ENCODE assay signal across 10 mouse cellular contexts in the genomic region with DNA sequence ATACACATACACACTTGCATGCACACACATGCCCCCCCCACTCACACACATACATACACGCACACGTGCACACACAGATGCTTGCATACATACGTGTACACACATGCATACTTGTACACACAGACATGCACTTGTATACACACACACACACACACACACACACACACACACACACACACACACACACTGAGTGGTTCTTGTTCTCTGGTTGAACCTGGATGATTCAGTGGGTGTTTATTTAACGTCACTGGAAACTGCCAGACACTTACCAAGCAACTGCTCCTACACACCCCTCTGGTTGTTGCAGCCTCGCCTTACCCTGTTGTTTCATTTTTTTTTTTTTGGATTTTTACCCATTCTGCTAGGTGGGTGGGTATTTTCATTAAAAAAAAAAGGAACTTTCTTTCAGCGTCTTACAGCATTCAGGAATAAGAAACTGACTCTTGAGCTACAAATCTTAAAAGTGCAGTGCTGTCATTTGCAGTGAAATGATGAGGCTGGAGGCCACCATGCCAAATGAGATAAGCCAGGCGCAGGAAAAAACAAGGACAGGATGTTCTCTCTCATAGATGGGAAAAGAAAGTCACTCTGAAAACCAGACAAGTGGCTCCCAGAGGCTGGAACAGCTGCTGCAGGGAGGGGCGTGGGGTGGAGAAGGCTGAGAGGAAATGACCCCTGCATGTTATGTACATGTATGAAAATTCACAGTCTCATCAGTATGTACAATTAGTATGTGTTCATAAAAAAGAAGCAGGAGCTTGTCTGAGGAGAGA. TPM values are rescaled to one million over a fixed set of nuclear protein-coding genes. Genes with fewer than 3 reads are reported as not detected.
DNase-seq lines count a peak whose midpoint lies in the region; ATAC-seq and TF ChIP-seq lines count a peak whose summit lies in the region.
"Had no signal": no experiment of that assay in that cellular context is flagged by ENCODE, and none has a peak within 500 bp of the region (broad histone marks: within the 10 kb centered on the region; RNA-seq: fewer than 3 reads in every experiment).

No protein-coding gene starts in this region.

- H3K27me3 ChIP-seq in intestine, embryonic 14.5 days (replicated peaks; ENCODE audit: control insufficient read depth, insufficient read depth, low read length), result no peaks in the 10 kb centered on the region
- H3K27me3 ChIP-seq in forebrain, embryonic 10.5 days (ENCODE audit: poor library complexity, severe bottlenecking), result no peaks in the 10 kb centered on the region
- no peaks in the 10 kb centered on the region for H3K27me3 ChIP-seq in midbrain, embryonic 16.5 days (ENCODE audit: control insufficient read depth, insufficient read depth, low read depth, low read length)
- no peaks in the 10 kb centered on the region for H3K27me3 ChIP-seq in hindbrain, embryonic 13.5 days
- H3K27me3 ChIP-seq: embryonic facial prominence, embryonic 13.5 days had no signal

- H3K9ac ChIP-seq in intestine, embryonic 14.5 days (ENCODE audit: low read length), result no peak overlapping the region
- H3K9ac ChIP-seq in midbrain, embryonic 16.5 days (ENCODE audit: low read depth, low read length), result no peak overlapping the region
- no peak overlapping the region for H3K9ac ChIP-seq in hindbrain, embryonic 13.5 days
- H3K9ac ChIP-seq: embryonic facial prominence, embryonic 13.5 days had no signal

- no peak for ATAC-seq in intestine, embryonic 14.5 days (replicated peaks; ENCODE audit: low FRiP score, low TSS enrichment, low read depth)
- no peak for ATAC-seq in midbrain, embryonic 16.5 days
- no peak for ATAC-seq in hindbrain, embryonic 13.5 days (ENCODE audit: low FRiP score)
- ATAC-seq: hindbrain, embryonic 16.5 days had no signal

- TF ChIP-seq POLR2A in lung, adult 2 months (IDR thresholded peaks at IDR 0.05; ENCODE audit: borderline replicate concordance, extremely low read depth, low read depth, low read length), result no peak

- no peak overlapping the region for H3K4me2 ChIP-seq in intestine, embryonic 14.5 days (ENCODE audit: low read length)
- H3K4me2 ChIP-seq in midbrain, embryonic 16.5 days (ENCODE audit: low read length), result no peak overlapping the region
- H3K4me2 ChIP-seq in hindbrain, embryonic 13.5 days, result no peak overlapping the region
- H3K4me2 ChIP-seq: embryonic facial prominence, embryonic 13.5 days had no signal

- H3K9me3 ChIP-seq in intestine, embryonic 14.5 days (ENCODE audit: control insufficient read depth, low read length), result no peaks in the 10 kb centered on the region
- H3K9me3 ChIP-seq in forebrain, embryonic 10.5 days, result no peaks in the 10 kb centered on the region
- no peaks in the 10 kb centered on the region for H3K9me3 ChIP-seq in midbrain, embryonic 16.5 days (replicated peaks; ENCODE audit: control insufficient read depth, low read length, poor library complexity, severe bottlenecking)
- no peaks in the 10 kb centered on the region for H3K9me3 ChIP-seq in hindbrain, embryonic 13.5 days
- H3K9me3 ChIP-seq: embryonic facial prominence, embryonic 13.5 days had no signal

- no peak for TF ChIP-seq CTCF in lung, adult 2 months (IDR thresholded peaks at IDR 0.05; ENCODE audit: insufficient read depth, low read length)

- H3K4me1 ChIP-seq in intestine, embryonic 14.5 days (replicated peaks; ENCODE audit: control insufficient read depth, insufficient read depth, low read length), result peaks cover 21% of the 10 kb centered on the region; the same call in 1 of the 2 replicates
- H3K4me1 ChIP-seq in lung, adult 2 months (ENCODE audit: control insufficient read depth, insufficient read depth, low read length), result peaks cover 21% of the 10 kb centered on the region
- no peaks in the 10 kb centered on the region for H3K4me1 ChIP-seq in forebrain, embryonic 10.5 days
- no peaks in the 10 kb centered on the region for H3K4me1 ChIP-seq in midbrain, embryonic 16.5 days (ENCODE audit: control insufficient read depth, insufficient read depth, low read length)
- H3K4me1 ChIP-seq in hindbrain, embryonic 13.5 days (replicated peaks), result no peaks in the 10 kb centered on the region
- H3K4me1 ChIP-seq: embryonic facial prominence, embryonic 13.5 days had no signal

- no peak overlapping the region for H3K4me3 ChIP-seq in intestine, embryonic 14.5 days (ENCODE audit: low read depth, low read length)
- no peak overlapping the region for H3K4me3 ChIP-seq in lung, adult 2 months (replicated peaks; ENCODE audit: extremely low read depth, low read depth, low read length)
- no peak overlapping the region for H3K4me3 ChIP-seq in forebrain, embryonic 10.5 days
- no peak overlapping the region for H3K4me3 ChIP-seq in midbrain, embryonic 16.5 days (ENCODE audit: low read depth, low read length)
- no peak overlapping the region for H3K4me3 ChIP-seq in hindbrain, embryonic 13.5 days
- H3K4me3 ChIP-seq: embryonic facial prominence, embryonic 13.5 days had no signal

- WGBS in intestine, embryonic 14.5 days, result 46% methylated on average over 8 of the region's 8 CpGs
- WGBS in lung, adult 2 months, result 43% methylated on average over 8 of the region's 8 CpGs
- WGBS in forebrain, embryonic 10.5 days, result 87% methylated on average over 8 of the region's 8 CpGs
- WGBS in midbrain, embryonic 16.5 days, result 90% methylated on average over 8 of the region's 8 CpGs
- WGBS in hindbrain, embryonic 13.5 days, result 84% methylated on average over 8 of the region's 8 CpGs

- peak; percentile 58 for DNase-seq in adrenal gland, adult 2 months
- DNase-seq in adrenal gland, adult 18-20 months (ENCODE audit: low spot score in 2 of 2), result no peak
- peak; percentile 11 to 33 for DNase-seq in gastrocnemius, adult 8-10 months (ENCODE audit: low spot score in 2 of 2)
- no peak for DNase-seq in intestine, embryonic 14.5 days (ENCODE audit: low spot score)
- peak; percentile 36 for DNase-seq in lung, adult 2 months
- DNase-seq in forebrain, embryonic 10.5 days (ENCODE audit: extremely low spot score, low spot score), result no peak

- H3K36me3 ChIP-seq in intestine, embryonic 14.5 days (ENCODE audit: control insufficient read depth, insufficient read depth, low read length), result no peaks in the 10 kb centered on the region
- H3K36me3 ChIP-seq in forebrain, embryonic 10.5 days (replicated peaks), result no peaks in the 10 kb centered on the region
- no peaks in the 10 kb centered on the region for H3K36me3 ChIP-seq in midbrain, embryonic 16.5 days (ENCODE audit: control insufficient read depth, insufficient read depth, low read length)
- no peaks in the 10 kb centered on the region for H3K36me3 ChIP-seq in hindbrain, embryonic 13.5 days
- H3K36me3 ChIP-seq: embryonic facial prominence, embryonic 13.5 days had no signal

- H3K27ac ChIP-seq in intestine, embryonic 14.5 days (ENCODE audit: low read depth), result peak overlapping the region; percentile 24
- H3K27ac ChIP-seq in forebrain, embryonic 10.5 days, result no peak overlapping the region
- H3K27ac ChIP-seq in midbrain, embryonic 16.5 days (ENCODE audit: low read length), result no peak overlapping the region
- H3K27ac ChIP-seq in hindbrain, embryonic 13.5 days, result no peak overlapping the region
- H3K27ac ChIP-seq: embryonic facial prominence, embryonic 13.5 days had no signal

RNA-seq across cellular contexts. Expression of gene Slc43a3, which starts 19.6 kb away (rescaled TPM):
- total RNA-seq in adrenal gland, adult 2 months (2021), result 10 to 100 TPM; 62.5 to 80.9 TPM
- polyA plus RNA-seq in adrenal gland, adult 2 months (2012; rRNA removed), result 57.5 and 59.7 TPM in 2 replicates
- 10 to 100 TPM; 61.3 to 67.3 TPM for total RNA-seq in adrenal gland, adult 18-20 months (2021)
- 10 to 100 TPM; 10.9 to 29.6 (median 17.7) TPM for total RNA-seq in gastrocnemius, adult 8-10 months (2022)
- 46.7 and 54.7 TPM in 2 replicates for polyA plus RNA-seq in intestine, embryonic 14.5 days (2014; fragmentation: Nextera tagmentation; extraction: Ambion mirVana)
- polyA plus RNA-seq in lung, adult 2 months (2012; rRNA removed), result 325 and 376 TPM in 2 replicates
- polyA plus RNA-seq in forebrain, embryonic 10.5 days (2016; fragmentation: Nextera tagmentation; extraction: Ambion mirVana), result 20.8 and 23.7 TPM in 2 replicates
- polyA plus RNA-seq in midbrain, embryonic 16.5 days (2015; fragmentation: Nextera tagmentation; extraction: Ambion mirVana), result 2.8 and 3.1 TPM in 2 replicates
- polyA plus RNA-seq in hindbrain, embryonic 13.5 days (2015; fragmentation: Nextera tagmentation; extraction: Ambion mirVana), result 6.1 and 7.0 TPM in 2 replicates

RNA-seq across cellular contexts. Expression of gene Rtn4rl2, which starts 30.2 kb away (rescaled TPM):
- total RNA-seq in adrenal gland, adult 2 months (2021), result 1 to 10 TPM; 1.1 to 1.5 TPM
- polyA plus RNA-seq in adrenal gland, adult 2 months (2012; rRNA removed), result 11.5 and 17.5 TPM in 2 replicates
- total RNA-seq in adrenal gland, adult 18-20 months (2021), result 1 to 10 TPM; 1.9 to 2.4 TPM
- total RNA-seq in gastrocnemius, adult 8-10 months (2022), result under 1 TPM in 3 of 4 experiments, not detected in 1; 0.19 to 0.62 (median 0.43) TPM
- polyA plus RNA-seq in intestine, embryonic 14.5 days (2014; fragmentation: Nextera tagmentation; extraction: Ambion mirVana), result 0.99 and 1.9 TPM in 2 replicates
- polyA plus RNA-seq in lung, adult 2 months (2012; rRNA removed), result 2.7 and 9.7 TPM in 2 replicates
- 0.78 and 1.0 TPM in 2 replicates for polyA plus RNA-seq in forebrain, embryonic 10.5 days (2016; fragmentation: Nextera tagmentation; extraction: Ambion mirVana)
- polyA plus RNA-seq in midbrain, embryonic 16.5 days (2015; fragmentation: Nextera tagmentation; extraction: Ambion mirVana), result 3.9 TPM in 2 replicates
- 2.0 and 3.1 TPM in 2 replicates for polyA plus RNA-seq in hindbrain, embryonic 13.5 days (2015; fragmentation: Nextera tagmentation; extraction: Ambion mirVana)

Comparison
In these comparisons a context has a peak if more than half of its experiments do, and no peak if none do; other contexts are left out.
1. DNase-seq: peak in adrenal gland, adult 2 months (single experiment), gastrocnemius, adult 8-10 months (2 of 2) and lung, adult 2 months (single experiment); none in adrenal gland, adult 18-20 months (0 of 2), intestine, embryonic 14.5 days (single experiment) and forebrain, embryonic 10.5 days (single experiment).